Mouse (Mus musculus): ENCODE results near the gene Ccdc137. TPM values are rescaled to one million over a fixed set of nuclear protein-coding genes. Genes with fewer than 3 reads are reported as not detected.

The Ccdc137 gene
- polyA plus RNA-seq, 1 experiment, result 18.9 TPM

DNA sequence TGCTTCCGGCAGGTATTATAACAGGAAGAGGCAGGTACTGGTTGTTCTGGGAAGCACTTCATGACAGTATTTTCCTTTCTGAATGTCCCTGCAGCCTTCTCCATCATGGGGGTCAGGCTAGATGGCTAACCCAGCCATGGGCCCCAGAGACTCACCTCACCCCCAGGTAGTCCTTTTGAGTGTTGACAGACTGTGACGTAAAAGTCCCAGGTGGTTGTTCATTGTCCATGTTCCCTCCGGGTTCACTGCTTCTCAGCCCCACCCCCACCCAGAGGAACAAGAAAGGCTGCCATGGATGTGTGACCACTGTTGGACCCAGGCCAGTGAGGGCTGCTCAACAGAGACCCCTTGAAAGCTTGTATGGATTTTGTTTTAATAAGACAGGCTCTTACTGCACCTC lies 35.4 kb downstream of the Ccdc137 start:
- no peak for TF ChIP-seq POLR2A (IDR thresholded peaks at IDR 0.05; ENCODE audit: low read depth, low read length)
- TF ChIP-seq CTCF (IDR thresholded peaks at IDR 0.05; ENCODE audit: borderline replicate concordance, insufficient read depth, low read length), result no peak
- Histone ChIP-seq H3K4me3 (ENCODE audit: insufficient read depth, low read length) (no peak overlapping the region), H3K27ac (ENCODE audit: insufficient read depth, low read length) (no peak overlapping the region), H3K4me1 (ENCODE audit: control insufficient read depth, insufficient read depth, low read length) (no peaks in the 10 kb centered on the region)

DNA sequence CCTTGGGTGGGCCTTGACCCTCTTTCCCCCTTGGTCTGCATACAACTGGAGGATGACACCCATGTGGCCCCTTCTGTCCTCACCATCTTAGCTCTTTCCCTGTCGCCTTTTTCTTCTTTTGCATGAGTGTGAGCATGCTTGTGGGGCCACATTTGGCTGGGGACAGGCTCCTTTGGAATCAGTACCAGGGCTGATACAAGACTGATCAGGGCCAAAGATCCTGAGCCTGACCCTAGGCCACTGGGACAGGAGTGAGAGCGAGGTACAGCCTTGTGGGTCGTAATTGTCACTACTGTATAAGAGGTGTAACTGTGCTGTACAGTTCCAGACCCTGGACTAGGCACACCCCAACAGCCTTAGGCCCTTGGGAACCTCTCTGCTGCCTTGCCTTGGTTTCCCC lies 36.0 kb downstream of the Ccdc137 start:
- Histone ChIP-seq H3K4me3 (ENCODE audit: insufficient read depth, low read length) (no peak overlapping the region), H3K27ac (ENCODE audit: insufficient read depth, low read length) (no peak overlapping the region), H3K4me1 (ENCODE audit: control insufficient read depth, insufficient read depth, low read length) (no peaks in the 10 kb centered on the region)
- no peak for TF ChIP-seq POLR2A (IDR thresholded peaks at IDR 0.05; ENCODE audit: low read depth, low read length)
- TF ChIP-seq CTCF (IDR thresholded peaks at IDR 0.05; ENCODE audit: borderline replicate concordance, insufficient read depth, low read length), result no peak

DNA sequence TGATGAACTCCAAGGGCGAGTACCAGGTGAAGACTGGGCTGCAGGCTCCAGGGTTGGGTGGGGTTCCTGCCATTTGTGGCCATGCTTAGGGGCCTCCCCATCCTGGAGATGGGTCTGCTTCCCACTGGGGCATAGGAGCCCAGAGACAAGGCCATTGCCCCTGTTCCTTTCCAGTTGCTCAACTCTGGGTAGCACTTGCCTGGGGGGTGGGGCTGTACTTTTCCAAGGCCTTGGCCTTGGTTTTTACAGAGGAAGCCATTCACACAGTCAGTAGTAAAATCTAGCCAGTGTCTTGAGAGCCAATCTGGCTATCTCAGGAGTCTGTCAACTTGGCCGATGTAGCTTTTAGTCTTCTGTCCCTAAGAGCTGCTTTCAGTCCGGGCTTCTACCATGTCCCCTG lies 39.5 kb downstream of the Ccdc137 start:
- Histone ChIP-seq H3K4me1 (ENCODE audit: control insufficient read depth, insufficient read depth, low read length) (no peaks in the 10 kb centered on the region), H3K27ac (ENCODE audit: insufficient read depth, low read length) (no peak overlapping the region), H3K4me3 (ENCODE audit: insufficient read depth, low read length) (no peak overlapping the region)
- TF ChIP-seq CTCF (IDR thresholded peaks at IDR 0.05; ENCODE audit: borderline replicate concordance, insufficient read depth, low read length), result no peak

DNA sequence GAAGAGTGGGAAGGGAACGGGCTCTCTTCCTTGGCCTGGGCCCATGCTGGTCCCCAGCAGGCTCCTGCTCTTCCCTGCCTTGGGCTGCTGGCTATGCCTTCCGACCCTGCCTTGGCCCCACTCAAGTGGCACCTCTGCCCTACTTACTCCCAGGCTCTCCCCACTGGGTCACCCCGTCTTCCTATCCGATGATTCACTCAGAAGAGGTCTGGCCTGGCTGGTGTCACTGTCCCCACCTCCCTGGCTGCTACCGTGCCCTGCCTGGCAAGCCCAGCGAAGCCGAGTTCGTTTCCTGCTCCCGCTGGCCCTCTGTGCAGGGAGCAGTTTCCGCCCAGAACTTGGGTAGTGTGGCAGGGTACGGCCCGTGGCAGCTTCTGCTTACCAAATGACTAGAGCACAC lies 40.3 kb downstream of the Ccdc137 start:
- H3K27ac ChIP-seq (ENCODE audit: insufficient read depth, low read length), result no peak overlapping the region
- TF ChIP-seq POLR2A (IDR thresholded peaks at IDR 0.05; ENCODE audit: low read depth, low read length) (no peak), CTCF (IDR thresholded peaks at IDR 0.05; ENCODE audit: borderline replicate concordance, insufficient read depth, low read length) (no peak)
- H3K4me3 ChIP-seq (ENCODE audit: insufficient read depth, low read length), result no peak overlapping the region
- H3K4me1 ChIP-seq (ENCODE audit: control insufficient read depth, insufficient read depth, low read length), result no peaks in the 10 kb centered on the region

DNA sequence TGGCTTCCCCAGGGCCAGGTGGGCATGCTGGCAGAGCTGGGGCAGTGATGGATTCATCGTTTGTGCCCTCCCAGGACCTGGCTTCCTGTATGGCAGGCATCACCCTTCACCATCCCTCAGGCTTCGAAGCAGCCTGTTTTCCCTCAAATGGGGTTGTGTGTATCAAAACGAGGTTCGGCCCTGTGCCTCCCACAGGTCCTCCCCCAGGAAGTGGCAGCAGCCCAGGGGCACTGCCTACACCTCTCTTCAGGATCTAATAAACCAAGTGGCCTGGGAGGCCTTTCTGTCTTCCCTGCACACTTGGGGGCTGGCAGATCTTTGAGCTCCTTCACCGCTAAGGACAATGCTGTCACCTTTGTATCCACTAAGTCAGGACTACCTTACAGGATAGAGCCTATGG lies 41.0 kb downstream of the Ccdc137 start:
- H3K27ac ChIP-seq (ENCODE audit: insufficient read depth, low read length), result no peak overlapping the region
- no peak overlapping the region for H3K4me3 ChIP-seq (ENCODE audit: insufficient read depth, low read length)
- no peak for TF ChIP-seq CTCF (IDR thresholded peaks at IDR 0.05; ENCODE audit: borderline replicate concordance, insufficient read depth, low read length)
- TF ChIP-seq POLR2A (IDR thresholded peaks at IDR 0.05; ENCODE audit: low read depth, low read length), result no peak
- H3K4me1 ChIP-seq (ENCODE audit: control insufficient read depth, insufficient read depth, low read length), result no peaks in the 10 kb centered on the region

DNA sequence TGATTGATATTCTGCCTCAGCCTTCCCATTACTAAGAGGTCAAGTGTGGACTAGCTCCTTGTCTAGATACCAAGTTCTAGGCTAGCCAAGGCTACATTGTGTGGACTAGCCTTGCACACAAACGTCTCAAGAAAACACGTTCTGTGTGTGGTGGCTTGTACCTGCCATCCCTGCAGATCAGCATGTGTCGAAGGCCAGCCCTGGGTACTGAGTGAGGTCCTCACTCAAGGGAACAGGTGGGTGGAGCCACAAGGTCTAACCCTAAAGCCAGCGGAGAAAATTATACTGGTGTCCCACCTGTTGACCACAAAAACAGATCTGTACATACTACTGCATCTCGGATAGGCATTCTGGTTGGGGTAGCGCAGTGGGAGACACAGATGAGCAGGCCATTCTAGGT lies 42.0 kb downstream of the Ccdc137 start:
- Histone ChIP-seq H3K4me1 (ENCODE audit: control insufficient read depth, insufficient read depth, low read length) (no peaks in the 10 kb centered on the region), H3K4me3 (ENCODE audit: insufficient read depth, low read length) (no peak overlapping the region), H3K27ac (ENCODE audit: insufficient read depth, low read length) (no peak overlapping the region)
- no peak for TF ChIP-seq POLR2A (IDR thresholded peaks at IDR 0.05; ENCODE audit: low read depth, low read length)
- no peak for TF ChIP-seq CTCF (IDR thresholded peaks at IDR 0.05; ENCODE audit: borderline replicate concordance, insufficient read depth, low read length)

DNA sequence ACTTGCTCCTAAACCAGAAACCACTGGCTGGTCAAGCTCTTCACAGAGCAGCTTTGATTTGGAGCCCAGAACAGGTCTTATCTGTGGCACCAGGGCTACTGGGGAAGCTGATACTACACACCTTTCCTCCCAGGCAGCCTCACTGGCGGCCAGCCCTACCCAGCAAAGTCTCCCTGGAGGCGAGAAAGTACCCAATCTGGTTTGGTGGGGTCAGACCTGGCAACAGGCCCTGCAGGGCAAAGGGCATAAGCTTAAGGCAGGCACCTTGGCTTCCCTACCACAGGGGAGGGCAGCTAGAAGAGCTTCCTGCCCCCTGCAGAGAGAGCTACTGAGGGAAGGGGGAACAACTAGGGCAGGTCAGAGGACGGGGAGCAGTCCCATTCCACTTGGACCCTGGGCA lies 42.4 kb downstream of the Ccdc137 start:
- Histone ChIP-seq H3K4me3 (ENCODE audit: insufficient read depth, low read length) (no peak overlapping the region), H3K4me1 (ENCODE audit: control insufficient read depth, insufficient read depth, low read length) (no peaks in the 10 kb centered on the region), H3K27ac (ENCODE audit: insufficient read depth, low read length) (no peak overlapping the region)
- TF ChIP-seq CTCF (IDR thresholded peaks at IDR 0.05; ENCODE audit: borderline replicate concordance, insufficient read depth, low read length) (no peak), POLR2A (IDR thresholded peaks at IDR 0.05; ENCODE audit: low read depth, low read length) (no peak)

DNA sequence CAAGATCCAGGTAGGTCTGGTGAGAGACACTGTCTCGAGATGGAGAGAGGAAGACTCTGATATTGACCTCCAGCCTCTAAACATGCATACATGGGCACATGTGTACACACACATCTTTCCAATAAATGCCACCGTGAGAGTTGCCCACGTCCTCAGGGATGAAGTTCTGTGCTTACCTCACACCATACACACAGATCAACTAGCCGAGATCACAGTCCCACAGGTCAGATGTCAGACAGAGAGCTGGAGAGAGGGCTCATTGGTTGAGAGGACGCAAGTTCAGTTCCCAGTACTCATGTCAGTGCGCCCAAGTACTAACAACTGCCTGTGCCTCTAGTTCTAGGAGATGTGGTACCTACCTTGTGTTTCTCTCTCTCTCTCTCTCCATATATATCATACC lies 43.1 kb downstream of the Ccdc137 start:
- Histone ChIP-seq H3K27ac (ENCODE audit: insufficient read depth, low read length) (no peak overlapping the region), H3K4me3 (ENCODE audit: insufficient read depth, low read length) (no peak overlapping the region), H3K4me1 (ENCODE audit: control insufficient read depth, insufficient read depth, low read length) (no peaks in the 10 kb centered on the region)
- TF ChIP-seq CTCF (IDR thresholded peaks at IDR 0.05; ENCODE audit: borderline replicate concordance, insufficient read depth, low read length) (no peak), POLR2A (IDR thresholded peaks at IDR 0.05; ENCODE audit: low read depth, low read length) (no peak; the same call in 1 of the 2 replicates)

DNA sequence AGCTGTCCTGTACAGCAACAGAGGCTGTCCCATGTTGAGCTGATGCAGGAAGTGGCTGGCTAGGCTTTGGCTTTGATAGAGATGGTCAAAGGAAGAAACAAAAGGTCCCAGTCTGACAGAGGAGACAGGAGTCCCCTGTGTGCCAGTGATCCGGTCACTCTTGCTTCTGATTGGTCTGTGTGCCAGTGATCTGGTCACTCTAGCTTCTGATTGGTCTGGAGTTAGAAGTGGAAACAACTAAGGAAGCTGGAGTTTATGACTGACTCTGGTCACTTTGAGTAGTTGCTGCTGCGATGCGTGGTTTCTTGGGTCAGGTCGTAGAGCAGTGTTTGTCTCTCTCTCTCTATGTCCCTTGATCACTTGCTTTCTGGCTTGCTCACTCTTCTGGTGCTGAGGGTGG lies 43.8 kb downstream of the Ccdc137 start:
- Histone ChIP-seq H3K4me1 (ENCODE audit: control insufficient read depth, insufficient read depth, low read length) (no peaks in the 10 kb centered on the region), H3K4me3 (ENCODE audit: insufficient read depth, low read length) (no peak overlapping the region), H3K27ac (ENCODE audit: insufficient read depth, low read length) (no peak overlapping the region)
- TF ChIP-seq CTCF (IDR thresholded peaks at IDR 0.05; ENCODE audit: borderline replicate concordance, insufficient read depth, low read length) (no peak), POLR2A (IDR thresholded peaks at IDR 0.05; ENCODE audit: low read depth, low read length) (no peak; the same call in 1 of the 2 replicates)

DNA sequence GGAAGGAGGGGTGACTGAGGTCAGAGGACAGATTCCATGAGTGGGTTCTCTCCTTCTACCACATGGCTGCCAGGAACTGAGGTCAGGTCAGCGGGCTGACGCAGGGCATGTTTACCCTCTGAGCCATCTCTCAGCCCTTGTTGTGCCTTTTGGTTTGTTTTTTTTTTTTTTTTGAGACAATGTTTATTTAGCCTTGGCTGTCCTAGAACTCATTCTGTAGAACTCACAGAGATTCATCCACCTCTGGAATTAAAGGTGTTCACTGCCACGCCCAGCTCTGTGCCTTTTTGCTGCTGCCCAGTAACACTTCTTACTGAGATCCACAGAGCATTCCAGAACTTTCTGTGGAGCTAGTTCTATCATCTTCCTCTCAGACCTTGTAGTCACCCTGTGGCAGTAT lies 47.7 kb downstream of the Ccdc137 start:
- no peak for TF ChIP-seq CTCF (IDR thresholded peaks at IDR 0.05; ENCODE audit: borderline replicate concordance, insufficient read depth, low read length)
- TF ChIP-seq POLR2A (IDR thresholded peaks at IDR 0.05; ENCODE audit: low read depth, low read length), result no peak
- Histone ChIP-seq H3K4me3 (ENCODE audit: insufficient read depth, low read length) (no peak overlapping the region), H3K27ac (ENCODE audit: insufficient read depth, low read length) (no peak overlapping the region), H3K4me1 (ENCODE audit: control insufficient read depth, insufficient read depth, low read length) (peaks cover 5% of the 10 kb centered on the region; the same call in 1 of the 2 replicates)

DNA sequence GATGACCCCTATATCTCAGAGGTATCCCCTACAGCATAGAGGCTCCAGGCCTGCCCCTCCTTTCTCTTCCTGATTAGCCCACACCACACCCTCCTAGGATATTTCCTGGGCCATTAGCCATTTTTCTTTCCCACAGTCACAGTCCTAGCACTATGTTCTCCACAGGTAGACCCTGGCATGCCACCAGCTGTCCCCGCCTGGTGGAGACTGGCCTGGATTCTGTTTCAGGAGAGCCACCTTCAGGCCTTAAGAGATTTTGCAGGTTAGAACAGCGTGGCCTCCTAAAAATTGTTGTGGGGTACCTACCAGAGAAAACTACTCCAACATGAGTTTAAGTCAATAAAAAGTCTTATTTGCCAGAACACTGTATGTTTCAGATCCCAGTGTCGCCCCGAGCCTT lies 49.0 kb downstream of the Ccdc137 start:
- H3K27ac ChIP-seq (ENCODE audit: insufficient read depth, low read length), result no peak overlapping the region
- TF ChIP-seq CTCF (IDR thresholded peaks at IDR 0.05; ENCODE audit: borderline replicate concordance, insufficient read depth, low read length) (no peak), POLR2A (IDR thresholded peaks at IDR 0.05; ENCODE audit: low read depth, low read length) (no peak)
- H3K4me3 ChIP-seq (ENCODE audit: insufficient read depth, low read length), result no peak overlapping the region
- H3K4me1 ChIP-seq (ENCODE audit: control insufficient read depth, insufficient read depth, low read length), result peaks cover 5% of the 10 kb centered on the region; the same call in 1 of the 2 replicates

All from embryonic fibroblast, embryonic 13.5 days (primary cell).